Mouse (Mus musculus) cerebellum, adult 9-11 months (tissue): ENCODE measurements around the gene Ccdc61.

ENCODE experiments used
- DNase-seq: peaks from one replicate; pipeline ENCODE4 v3.0.0; 2022

Gene Ccdc61

GRCm38 (mm10) chr7:18910241-18910831 is at the start of gene Ccdc61:
Gene Ccdc61, minus strand, starts transcription at chr7:18910415.
- peak; percentile 98 for DNase-seq

DNA sequence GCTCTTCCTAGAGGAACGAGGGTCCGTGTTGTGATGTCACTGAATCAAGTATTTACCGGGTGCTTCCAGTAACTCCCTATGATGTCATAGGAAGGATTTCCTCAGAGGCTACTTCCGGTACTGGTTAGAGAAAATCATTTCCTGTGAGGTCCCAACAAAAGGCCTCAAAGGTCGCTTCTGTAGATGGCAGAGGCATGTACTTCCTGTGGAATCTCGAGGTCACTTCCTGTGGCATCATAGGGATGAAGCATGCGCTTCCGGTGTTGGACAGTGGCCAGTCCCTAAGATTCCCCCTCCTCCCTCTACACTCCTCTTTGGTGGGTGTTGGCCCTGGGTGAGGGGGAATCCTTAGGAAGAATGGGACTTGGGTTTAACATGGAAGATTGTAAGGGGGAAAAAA is 49.2 kb upstream of the Ccdc61 start:
- DNase-seq, result peak; percentile 40

DNA sequence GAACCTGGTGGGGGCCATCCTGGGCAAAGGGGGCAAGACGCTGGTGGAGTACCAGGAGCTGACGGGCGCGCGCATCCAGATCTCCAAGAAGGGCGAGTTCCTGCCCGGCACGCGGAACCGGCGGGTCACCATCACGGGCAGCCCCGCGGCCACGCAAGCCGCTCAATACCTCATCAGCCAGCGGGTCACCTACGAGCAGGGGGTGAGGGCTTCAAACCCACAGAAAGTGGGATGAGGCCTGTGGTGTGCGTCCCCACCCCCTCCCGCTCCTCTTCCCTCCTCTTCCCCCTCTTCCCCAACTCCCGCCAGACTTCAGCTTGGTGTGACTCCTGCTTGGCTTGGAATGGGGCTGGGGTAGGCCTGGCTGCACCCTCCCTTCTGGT is 48.2 kb upstream of the Ccdc61 start:
- peak; percentile 73 for DNase-seq

DNA sequence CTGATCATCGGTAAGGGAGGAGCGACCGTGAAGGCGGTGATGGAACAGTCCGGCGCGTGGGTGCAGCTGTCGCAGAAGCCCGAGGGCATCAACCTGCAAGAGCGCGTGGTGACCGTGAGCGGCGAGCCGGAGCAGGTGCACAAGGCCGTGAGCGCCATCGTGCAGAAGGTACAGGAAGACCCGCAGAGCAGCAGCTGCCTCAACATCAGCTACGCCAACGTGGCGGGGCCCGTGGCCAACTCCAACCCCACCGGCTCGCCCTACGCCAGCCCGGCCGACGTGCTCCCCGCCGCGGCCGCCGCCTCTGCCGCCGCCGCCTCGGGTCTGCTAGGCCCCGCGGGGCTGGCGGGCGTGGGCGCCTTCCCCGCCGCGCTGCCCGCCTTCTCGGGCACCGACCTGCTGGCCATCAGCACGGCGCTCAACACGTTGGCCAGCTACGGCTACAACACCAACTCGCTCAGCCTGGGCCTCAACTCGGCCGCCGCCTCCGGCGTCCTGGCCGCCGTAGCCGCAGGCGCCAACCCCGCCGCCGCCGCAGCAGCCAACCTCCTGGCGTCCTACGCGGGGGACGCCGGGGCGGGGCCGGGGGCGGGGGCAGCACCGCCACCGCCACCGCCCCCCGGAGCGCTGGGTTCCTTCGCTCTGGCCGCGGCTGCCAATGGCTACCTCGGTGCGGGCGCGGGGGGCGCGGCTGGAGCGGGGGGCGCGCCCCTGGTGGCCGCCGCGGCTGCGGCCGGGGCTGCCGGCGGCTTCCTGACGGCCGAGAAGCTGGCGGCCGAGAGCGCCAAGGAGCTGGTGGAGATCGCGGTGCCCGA is 47.6 kb upstream of the Ccdc61 start:
- DNase-seq, result peak; percentile 82

GRCm38 (mm10) chr7:18951397-18951796 is 41.2 kb upstream of the Ccdc61 start:
- DNase-seq, result no peak

GRCm38 (mm10) chr7:18950523-18951315 is 40.5 kb upstream of the Ccdc61 start:
- DNase-seq, result no peak

DNA sequence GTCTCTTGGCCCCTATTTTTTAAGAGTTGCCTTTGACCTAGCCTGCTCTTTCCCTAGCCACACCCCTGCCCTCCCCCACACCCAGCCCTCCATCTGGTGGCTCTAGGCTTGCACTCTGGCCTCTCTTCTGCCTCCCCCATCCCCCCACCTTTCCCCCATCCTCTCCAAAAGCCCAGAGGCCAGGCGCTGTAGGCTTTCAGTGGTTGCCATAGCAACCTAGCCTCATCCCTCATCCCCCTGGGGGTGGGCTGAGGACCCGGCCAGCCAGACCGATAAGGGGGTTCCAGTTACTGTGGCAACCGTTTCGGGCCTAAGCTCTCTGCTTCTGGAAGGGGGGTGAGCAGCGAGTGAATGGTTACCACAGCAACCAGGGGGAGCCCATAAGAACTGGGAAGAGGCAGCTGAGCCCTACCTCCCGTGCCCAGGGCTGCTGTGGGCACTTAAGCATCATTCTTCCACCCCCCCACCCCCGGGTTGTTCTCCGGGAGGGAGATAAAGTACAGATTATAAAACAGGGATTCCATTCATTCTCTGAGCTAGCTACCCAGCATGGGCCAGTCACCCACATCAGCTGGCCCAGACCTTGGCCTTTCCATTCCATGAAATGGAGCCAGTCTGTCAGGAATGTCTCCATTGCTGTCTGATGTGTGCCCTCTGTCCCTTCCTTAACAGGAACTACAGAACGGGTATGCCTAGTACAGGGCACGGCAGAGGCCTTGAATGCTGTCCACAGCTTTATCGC is 39.7 kb upstream of the Ccdc61 start:
- no peak for DNase-seq

DNA sequence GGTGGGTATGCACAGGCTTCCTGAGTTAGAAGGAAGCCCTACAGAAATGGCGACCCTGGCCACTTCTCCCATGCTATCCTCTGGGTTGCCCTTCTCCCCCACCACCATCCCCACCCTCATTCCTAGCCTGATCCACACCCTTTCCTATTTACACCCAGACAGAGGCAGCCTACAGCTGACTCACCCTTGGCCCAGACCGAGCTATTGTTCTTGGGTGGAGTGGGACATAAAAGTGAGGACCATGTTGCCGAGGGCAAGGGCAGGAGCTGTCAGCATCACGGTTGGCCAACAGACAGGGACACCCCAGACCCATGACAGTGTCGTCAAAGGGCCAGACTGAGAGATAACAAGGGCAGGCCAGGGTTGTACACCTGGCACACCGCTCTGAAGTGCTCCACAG is 37.9 kb upstream of the Ccdc61 start:
- no peak for DNase-seq

GRCm38 (mm10) chr7:18942815-18943214 is 32.6 kb upstream of the Ccdc61 start:
- DNase-seq, result no peak

DNA sequence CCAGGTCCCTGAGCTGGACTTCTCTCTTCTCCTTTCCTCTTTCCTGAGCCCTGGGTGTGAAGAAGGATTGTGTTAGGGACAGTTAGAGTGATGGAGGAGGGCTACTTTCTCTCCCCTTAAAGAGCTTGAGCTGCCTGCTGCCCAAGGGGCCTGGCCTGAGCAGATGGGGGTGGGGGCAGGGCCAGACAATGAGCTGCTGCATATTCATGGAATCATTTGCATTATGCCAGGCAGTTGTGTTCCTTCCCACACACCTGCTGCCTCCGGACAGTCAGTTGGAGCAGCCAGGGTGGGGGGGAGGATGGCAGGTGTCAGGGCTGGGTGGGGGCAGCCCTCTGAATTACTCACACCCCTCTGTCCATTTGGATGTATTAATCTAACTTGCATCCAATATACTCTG is 32.2 kb upstream of the Ccdc61 start:
- DNase-seq, result no peak

DNA sequence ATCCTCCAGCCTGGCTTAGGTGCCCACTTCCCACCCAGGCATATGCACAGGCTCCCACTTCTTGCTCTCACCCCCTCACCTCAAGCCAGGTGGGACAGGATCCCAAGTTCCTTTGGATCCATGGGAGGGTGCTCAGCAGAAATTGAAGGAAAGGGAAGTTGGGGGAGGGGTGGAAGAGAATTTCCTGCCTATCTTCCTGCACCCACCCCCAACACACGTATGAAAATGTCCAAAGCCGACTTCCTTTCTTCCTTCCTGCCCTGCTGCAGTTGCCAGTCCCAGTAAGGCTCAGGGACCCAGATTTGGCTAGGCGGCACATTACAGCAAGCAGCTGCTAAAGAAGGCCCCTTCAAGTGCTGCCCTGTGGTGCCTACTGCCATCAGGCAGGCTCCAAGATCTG is 17.5 kb upstream of the Ccdc61 start:
- no peak for DNase-seq

- peak; percentile 64 for DNase-seq
These were observed 16.7 kb upstream of the Ccdc61 start for GRCm38 (mm10) chr7:18926911-18927310.

GRCm38 (mm10) chr7:18926041-18926790 is 16.0 kb upstream of the Ccdc61 start:
- peak; percentile 78 for DNase-seq

GRCm38 (mm10) chr7:18925162-18925938 is 15.1 kb upstream of the Ccdc61 start, which contains the start of gene Nova2:
Gene Nova2, plus strand, starts transcription at chr7:18925888.
- peak; percentile 97 for DNase-seq

DNA sequence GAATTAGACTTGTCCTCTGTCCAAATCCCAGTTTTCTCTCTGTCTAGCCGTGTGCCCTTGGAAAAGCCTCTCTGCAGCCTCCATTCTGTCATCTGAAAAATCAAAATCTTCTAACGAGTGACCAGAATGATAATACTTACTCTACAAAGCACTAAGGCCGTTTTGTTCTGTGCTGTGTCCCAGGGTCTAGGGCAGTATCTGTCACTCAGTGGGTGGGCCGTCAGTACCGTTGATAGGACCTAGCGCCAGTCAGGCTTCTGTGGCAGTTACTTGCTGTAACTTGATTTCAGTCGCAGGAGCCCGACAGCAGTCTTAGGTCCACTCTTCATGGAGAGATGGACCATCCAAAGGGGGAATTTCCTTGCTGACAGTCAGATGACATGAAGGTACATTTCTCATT is 14.1 kb upstream of the Ccdc61 start:
- DNase-seq, result peak; percentile 56

- peak; percentile 73 for DNase-seq
These were observed 13.5 kb upstream of the Ccdc61 start for GRCm38 (mm10) chr7:18923711-18924191.

- DNase-seq, result no peak
These were observed 13.1 kb upstream of the Ccdc61 start for GRCm38 (mm10) chr7:18923267-18923666.

GRCm38 (mm10) chr7:18922807-18923206 is 12.6 kb upstream of the Ccdc61 start:
- peak; percentile 62 for DNase-seq

DNA sequence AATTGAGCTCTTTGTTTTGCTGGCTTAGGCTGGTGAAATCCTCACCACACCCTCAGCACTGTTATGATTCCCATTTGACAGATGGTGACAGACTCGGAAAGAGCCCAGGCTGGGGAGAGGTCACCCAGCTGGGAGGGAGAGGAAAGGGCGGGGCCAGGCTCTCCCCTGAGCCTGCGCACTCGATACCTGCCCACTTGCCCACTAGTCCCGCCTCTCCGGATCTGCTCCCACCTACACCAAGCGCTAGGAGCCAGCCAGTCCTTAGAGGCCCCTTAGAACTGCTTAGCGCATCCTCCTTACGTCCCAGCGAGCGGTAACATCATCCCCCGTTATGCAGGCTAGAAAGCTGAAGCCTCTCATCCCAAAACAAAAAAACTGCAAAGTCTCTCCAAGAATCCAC is 10.9 kb upstream of the Ccdc61 start:
- DNase-seq, result peak; percentile 89

GRCm38 (mm10) chr7:18917931-18918330 is 7.7 kb upstream of the Ccdc61 start:
- DNase-seq, result no peak

- DNase-seq, result no peak
These were observed 6.0 kb upstream of the Ccdc61 start for GRCm38 (mm10) chr7:18916254-18916653.
